Mouse (Mus musculus): ENCODE data around the gene Ntm. TPM values are rescaled to one million over a fixed set of nuclear protein-coding genes. Genes with fewer than 3 reads are reported as not detected.

Ntm gene
- polyA plus RNA-seq, 1 experiment: not detected

GRCm38 (mm10) chr9:29462970-29463593 lies 499.9 kb downstream of the Ntm start:
- H3K36me3 ChIP-seq (ENCODE audit: control insufficient read depth, insufficient read depth): no peaks in the 10 kb centered on the region
- no peak overlapping the region for H3ac ChIP-seq (ENCODE audit: control insufficient read depth, insufficient read length, low read depth)
- H3K79me3 ChIP-seq (ENCODE audit: low read depth): no peaks in the 10 kb centered on the region
- H3K27me3 ChIP-seq (ENCODE audit: control insufficient read depth, insufficient read depth, insufficient read length): no peaks in the 10 kb centered on the region
- H3K4me3 ChIP-seq (ENCODE audit: insufficient read depth, poor library complexity, severe bottlenecking): no peak overlapping the region
- no peak for TF ChIP-seq MYOD1 (IDR thresholded peaks at IDR 0.05; ENCODE audit: control insufficient read depth, insufficient read length, low read depth)
- H3K79me2 ChIP-seq (ENCODE audit: control insufficient read depth, insufficient read depth): no peaks in the 10 kb centered on the region

GRCm38 (mm10) chr9:29457976-29458572 lies 504.9 kb downstream of the Ntm start:
- TF ChIP-seq MYOG (IDR thresholded peaks at IDR 0.05; ENCODE audit: control insufficient read depth, extremely low read depth, insufficient read length): no peak
- TF ChIP-seq CTCF (IDR thresholded peaks at IDR 0.05; ENCODE audit: control insufficient read depth, insufficient read depth, insufficient read length): no peak
- no peak for TF ChIP-seq CEBPB (IDR thresholded peaks at IDR 0.05; ENCODE audit: low read depth)
- TF ChIP-seq USF1 (IDR thresholded peaks at IDR 0.05; ENCODE audit: low read depth): no peak
- TF ChIP-seq MAX (IDR thresholded peaks at IDR 0.05): no peak
- no peak for TF ChIP-seq MYOD1 (IDR thresholded peaks at IDR 0.05; ENCODE audit: control insufficient read depth, insufficient read length, low read depth)
- no peak for TF ChIP-seq FOSL1 (IDR thresholded peaks at IDR 0.05; ENCODE audit: insufficient read depth, low read length, poor library complexity, severe bottlenecking)
- Histone ChIP-seq H3K79me2 (ENCODE audit: control insufficient read depth, insufficient read depth) (no peaks in the 10 kb centered on the region), H3K27me3 (ENCODE audit: control insufficient read depth, insufficient read depth, insufficient read length) (no peaks in the 10 kb centered on the region), H3K36me3 (ENCODE audit: control insufficient read depth, insufficient read depth) (no peaks in the 10 kb centered on the region), H3K4me3 (ENCODE audit: insufficient read depth, poor library complexity, severe bottlenecking) (no peak overlapping the region), H3K79me3 (ENCODE audit: low read depth) (no peaks in the 10 kb centered on the region), H3ac (ENCODE audit: control insufficient read depth, insufficient read length, low read depth) (no peak overlapping the region)

DNA sequence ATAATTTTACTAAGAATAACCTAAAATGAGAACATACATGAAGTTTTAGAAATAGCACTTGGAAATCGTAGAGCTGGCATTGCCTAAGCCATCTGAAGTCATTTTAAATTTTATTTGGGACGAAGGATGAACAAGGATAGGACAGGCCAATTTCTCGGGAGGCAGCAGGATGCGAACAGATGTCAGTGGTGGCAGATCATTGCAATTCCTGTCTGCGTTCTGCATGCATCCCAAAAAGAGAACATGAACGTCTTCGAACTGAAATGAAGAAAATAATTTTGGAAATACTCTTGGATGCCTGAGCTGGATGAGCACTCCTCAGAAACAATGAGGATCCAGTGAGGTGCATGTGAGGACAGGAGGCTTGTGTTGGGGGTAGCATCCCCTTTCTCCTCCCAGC lies 506.9 kb downstream of the Ntm start:
- Histone ChIP-seq H3K4me3 (ENCODE audit: insufficient read depth, poor library complexity, severe bottlenecking) (no peak overlapping the region), H3K27me3 (ENCODE audit: control insufficient read depth, insufficient read depth, insufficient read length) (no peaks in the 10 kb centered on the region), H3K79me2 (ENCODE audit: control insufficient read depth, insufficient read depth) (no peaks in the 10 kb centered on the region), H3ac (ENCODE audit: control insufficient read depth, insufficient read length, low read depth) (no peak overlapping the region), H3K36me3 (ENCODE audit: control insufficient read depth, insufficient read depth) (no peaks in the 10 kb centered on the region), H3K79me3 (ENCODE audit: low read depth) (no peaks in the 10 kb centered on the region)
- TF ChIP-seq USF1 (IDR thresholded peaks at IDR 0.05; ENCODE audit: low read depth) (no peak), CTCF (IDR thresholded peaks at IDR 0.05; ENCODE audit: control insufficient read depth, insufficient read depth, insufficient read length) (no peak), CEBPB (IDR thresholded peaks at IDR 0.05; ENCODE audit: low read depth) (no peak), MYOG (IDR thresholded peaks at IDR 0.05; ENCODE audit: control insufficient read depth, extremely low read depth, insufficient read length) (no peak), FOSL1 (IDR thresholded peaks at IDR 0.05; ENCODE audit: insufficient read depth, low read length, poor library complexity, severe bottlenecking) (no peak), MAX (IDR thresholded peaks at IDR 0.05) (no peak), MYOD1 (IDR thresholded peaks at IDR 0.05; ENCODE audit: control insufficient read depth, insufficient read length, low read depth) (no peak)

- Histone ChIP-seq H3K36me3 (ENCODE audit: control insufficient read depth, insufficient read depth) (no peaks in the 10 kb centered on the region), H3K27me3 (ENCODE audit: control insufficient read depth, insufficient read depth, insufficient read length) (no peaks in the 10 kb centered on the region), H3K79me2 (ENCODE audit: control insufficient read depth, insufficient read depth) (no peaks in the 10 kb centered on the region), H3ac (ENCODE audit: control insufficient read depth, insufficient read length, low read depth) (no peak overlapping the region), H3K4me3 (ENCODE audit: insufficient read depth, poor library complexity, severe bottlenecking) (no peak overlapping the region), H3K79me3 (ENCODE audit: low read depth) (no peaks in the 10 kb centered on the region)
- no peak for TF ChIP-seq USF1 (IDR thresholded peaks at IDR 0.05; ENCODE audit: low read depth)
- no peak for TF ChIP-seq MYOD1 (IDR thresholded peaks at IDR 0.05; ENCODE audit: control insufficient read depth, insufficient read length, low read depth)
- no peak for TF ChIP-seq CEBPB (IDR thresholded peaks at IDR 0.05; ENCODE audit: low read depth)
- no peak for TF ChIP-seq MYOG (IDR thresholded peaks at IDR 0.05; ENCODE audit: control insufficient read depth, extremely low read depth, insufficient read length)
These were observed 511.7 kb downstream of the Ntm start for GRCm38 (mm10) chr9:29451232-29451631.

GRCm38 (mm10) chr9:29444001-29444400 lies 518.9 kb downstream of the Ntm start:
- no peaks in the 10 kb centered on the region for H3K36me3 ChIP-seq (ENCODE audit: control insufficient read depth, insufficient read depth)
- H3K79me3 ChIP-seq (ENCODE audit: low read depth): no peaks in the 10 kb centered on the region
- H3K4me3 ChIP-seq (ENCODE audit: insufficient read depth, poor library complexity, severe bottlenecking): no peak overlapping the region
- H3ac ChIP-seq (ENCODE audit: control insufficient read depth, insufficient read length, low read depth): no peak overlapping the region
- no peaks in the 10 kb centered on the region for H3K79me2 ChIP-seq (ENCODE audit: control insufficient read depth, insufficient read depth)
- H3K27me3 ChIP-seq (ENCODE audit: control insufficient read depth, insufficient read depth, insufficient read length): no peaks in the 10 kb centered on the region
- TF ChIP-seq MYOG (IDR thresholded peaks at IDR 0.05; ENCODE audit: control insufficient read depth, extremely low read depth, insufficient read length): no peak
- TF ChIP-seq FOSL1 (IDR thresholded peaks at IDR 0.05; ENCODE audit: insufficient read depth, low read length, poor library complexity, severe bottlenecking): no peak
- no peak for TF ChIP-seq CEBPB (IDR thresholded peaks at IDR 0.05; ENCODE audit: low read depth)
- TF ChIP-seq MYOD1 (IDR thresholded peaks at IDR 0.05; ENCODE audit: control insufficient read depth, insufficient read length, low read depth): no peak
- no peak for TF ChIP-seq MAX (IDR thresholded peaks at IDR 0.05)
- TF ChIP-seq CTCF (IDR thresholded peaks at IDR 0.05; ENCODE audit: control insufficient read depth, insufficient read depth, insufficient read length): no peak
- no peak for TF ChIP-seq USF1 (IDR thresholded peaks at IDR 0.05; ENCODE audit: low read depth)

DNA sequence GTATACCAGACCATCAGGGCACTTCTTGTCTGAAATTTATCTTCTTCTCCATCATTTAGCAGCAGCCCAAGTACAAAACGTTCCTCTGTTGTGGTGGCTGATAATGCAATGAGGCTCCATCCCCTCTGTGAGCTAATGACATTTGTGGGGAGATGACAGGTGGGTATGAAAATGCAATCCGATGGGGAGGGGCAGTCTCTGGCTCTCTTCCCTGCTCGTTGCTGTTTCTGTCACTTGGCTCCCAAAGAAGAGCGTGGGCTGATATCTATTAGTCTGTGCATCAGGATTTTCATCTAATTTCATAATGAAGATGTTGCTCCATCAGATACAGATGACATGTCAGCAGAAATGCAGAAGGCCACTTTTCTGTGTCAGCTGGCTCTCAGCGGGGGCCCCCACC lies 523.5 kb downstream of the Ntm start:
- Histone ChIP-seq H3K27me3 (ENCODE audit: control insufficient read depth, insufficient read depth, insufficient read length) (no peaks in the 10 kb centered on the region), H3K79me2 (ENCODE audit: control insufficient read depth, insufficient read depth) (no peaks in the 10 kb centered on the region), H3K79me3 (ENCODE audit: low read depth) (no peaks in the 10 kb centered on the region), H3K36me3 (ENCODE audit: control insufficient read depth, insufficient read depth) (no peaks in the 10 kb centered on the region), H3ac (ENCODE audit: control insufficient read depth, insufficient read length, low read depth) (no peak overlapping the region), H3K4me3 (ENCODE audit: insufficient read depth, poor library complexity, severe bottlenecking) (no peak overlapping the region)
- no peak for TF ChIP-seq CEBPB (IDR thresholded peaks at IDR 0.05; ENCODE audit: low read depth)
- no peak for TF ChIP-seq USF1 (IDR thresholded peaks at IDR 0.05; ENCODE audit: low read depth)
- TF ChIP-seq FOSL1 (IDR thresholded peaks at IDR 0.05; ENCODE audit: insufficient read depth, low read length, poor library complexity, severe bottlenecking): no peak
- no peak for TF ChIP-seq CTCF (IDR thresholded peaks at IDR 0.05; ENCODE audit: control insufficient read depth, insufficient read depth, insufficient read length)
- no peak for TF ChIP-seq MYOG (IDR thresholded peaks at IDR 0.05; ENCODE audit: control insufficient read depth, extremely low read depth, insufficient read length)
- no peak for TF ChIP-seq MYOD1 (IDR thresholded peaks at IDR 0.05; ENCODE audit: control insufficient read depth, insufficient read length, low read depth)
- TF ChIP-seq MAX (IDR thresholded peaks at IDR 0.05): no peak

Data from C2C12 (cell line).